Mouse (Mus musculus) ES-E14 (cell line): ENCODE measurements at regions not wholly inside any gene's neighbourhood (a gene's known extent, or its start where the extent isn't known, plus 50 kb on each side); places are given as distances from the start of the nearest gene placed in this dataset.

ENCODE experiments used
- CHD2 ChIP-seq: IDR thresholded peaks from 2 replicates; pipeline ENCODE4 v1.6.1; 2014; ENCODE audit warnings: mild to moderate bottlenecking, low read depth, low read length, inconsistent platforms
- HCFC1 ChIP-seq: IDR thresholded peaks from 2 replicates; pipeline ENCODE4 v1.6.1; 2012; ENCODE audit warnings: low read length, inconsistent platforms, borderline replicate concordance; ENCODE audit not compliant: insufficient read depth
- MAFK ChIP-seq: IDR thresholded peaks from 2 replicates; pipeline ENCODE4 v1.6.1; 2014; ENCODE audit warnings: mild to moderate bottlenecking, low read depth, low read length, inconsistent platforms; ENCODE audit not compliant: insufficient read depth
- ZC3H11A ChIP-seq: IDR thresholded peaks from 2 replicates; pipeline ENCODE4 v1.6.1; 2012; ENCODE audit warnings: low read depth, mild to moderate bottlenecking, inconsistent platforms, low read length, borderline replicate concordance
- ZNF384 ChIP-seq: IDR thresholded peaks from 2 replicates; pipeline ENCODE4 v1.6.1; 2012; ENCODE audit warnings: low read depth, low read length, inconsistent platforms

- TF ChIP-seq ZNF384 (no peak), CHD2 (no peak; the same call in 1 of the 2 replicates), MAFK (no peak), HCFC1 (no peak), ZC3H11A (no peak)
Observed at GRCm38 (mm10) chr2:159196156-159196555, 401.5 kb downstream of the Dhx35 start.
